Mouse (Mus musculus): ENCODE results near the gene Gm21704.
"Not testable (repeated sequence)": the region's sequence is repeated elsewhere in the genome, so short reads cannot be mapped to it uniquely, and the experiment has no call there.

The Gm21704 gene

GRCm38 (mm10) chrY:3410067-3410466 lies at the start of gene Gm21704, which contains the start of gene Gm21708:
Gene Gm21704 (minus strand): TSS chrY:3410167.
Gene Gm21708 (minus strand): TSS chrY:3410167.
- DNase-seq (ENCODE audit: low read depth) = not testable (repeated sequence)

GRCm38 (mm10) chrY:3345229-3345628 lies 64.7 kb downstream of the Gm21704 start, which contains the start of gene Gm21693:
Gene Gm21693 (minus strand): TSS chrY:3345329.
- not testable (repeated sequence) for DNase-seq (ENCODE audit: low read depth)

- not testable (repeated sequence) for DNase-seq (ENCODE audit: low read depth)
Observed at GRCm38 (mm10) chrY:3340661-3341060, 69.3 kb downstream of the Gm21704 start.
